Mouse (Mus musculus): ENCODE measurements around the gene Mark3. TPM values are rescaled to one million over a fixed set of nuclear protein-coding genes. Genes with fewer than 3 reads are reported as not detected.
A peak's percentile ranks its signal among the peaks of the same experiment; 100 is the strongest.

Gene Mark3
- total RNA-seq, 2 experiments from 2014 or later = 108 to 110 TPM

DNA sequence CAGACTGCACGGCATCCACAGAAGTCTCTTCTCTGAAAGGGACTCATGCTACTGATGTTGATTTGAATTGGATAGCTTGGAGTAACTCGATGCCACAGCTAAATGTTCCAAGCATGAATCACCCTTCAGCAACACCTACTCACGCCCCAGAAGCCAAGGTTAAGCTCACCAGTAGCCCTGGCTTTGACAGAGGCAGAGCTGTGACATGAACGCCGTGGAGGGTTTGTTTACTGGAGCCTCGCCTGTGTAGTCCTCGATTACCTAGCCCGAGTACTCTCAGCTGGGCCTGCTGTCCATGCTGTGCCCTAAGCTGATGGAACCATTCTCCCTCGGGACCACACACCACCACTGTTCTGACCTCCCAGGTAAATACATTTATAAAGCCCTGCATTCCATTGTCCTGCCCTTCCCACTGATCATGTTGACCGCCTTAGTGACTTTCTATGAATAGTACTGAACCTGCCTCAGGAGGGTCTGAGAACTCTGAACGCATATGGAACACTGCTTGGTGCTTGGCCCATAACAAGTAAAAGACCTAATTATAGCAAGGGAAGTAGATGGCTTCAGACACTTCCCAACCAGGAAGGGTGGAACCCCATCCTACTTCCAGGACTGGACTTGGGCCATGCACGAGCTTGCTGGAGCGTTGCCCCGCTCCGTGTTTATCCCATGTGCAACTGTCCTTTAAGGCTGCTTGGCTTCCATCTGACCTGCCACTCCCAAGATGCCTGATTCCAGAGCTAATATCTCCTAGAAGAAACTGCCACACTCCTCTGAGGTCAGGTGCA lies 131.1 kb downstream of the Mark3 start:
- no peak for TF ChIP-seq CTCF (conservative IDR thresholded peaks at IDR 0.05)
- DNase-seq (ENCODE audit: low spot score in 2 of 2) = no peak
- Histone ChIP-seq H3K4me3 (no peak overlapping the region), H3K27ac (peak overlapping the region; percentile 76)

Other genes starting within 250 kb of the Mark3 start
- gene Cdc42bpb, start 196.8 kb upstream of the Mark3 start, total RNA-seq (2021) = 100 to 1,000 TPM; 113 to 122 TPM
- 1 to 10 TPM; 1.2 to 1.4 TPM for gene Lbhd2, start 167.7 kb upstream of the Mark3 start, total RNA-seq (2021)
- 1 to 10 TPM; 4.5 to 6.3 TPM for gene Exoc3l4, start 157.5 kb upstream of the Mark3 start, total RNA-seq (2021)
- under 1 TPM; 0.59 to 0.76 TPM for gene Tnfaip2, start 132.1 kb upstream of the Mark3 start, total RNA-seq (2021)
- 1 to 10 TPM; 5.2 to 6.1 TPM for gene Gm266, start 88.7 kb upstream of the Mark3 start, total RNA-seq (2021)
- 100 to 1,000 TPM; 253 to 260 TPM for gene Eif5, start 36.5 kb upstream of the Mark3 start, total RNA-seq (2021)
- 1,000 to 10,000 TPM; 1,228 to 1,237 TPM for gene Ckb, start 97.8 kb downstream of the Mark3 start, total RNA-seq (2021)
- 10 to 100 TPM; 16.7 to 18.0 TPM for gene Trmt61a, start 103.6 kb downstream of the Mark3 start, total RNA-seq (2021)
- 10 to 100 TPM; 50.6 to 50.9 TPM for gene Bag5, start 138.7 kb downstream of the Mark3 start, total RNA-seq (2021)
- gene Apopt1, start 138.7 kb downstream of the Mark3 start, total RNA-seq (2021) = 10 to 100 TPM; 35.7 to 36.8 TPM
- gene Klc1, start 184.3 kb downstream of the Mark3 start, total RNA-seq (2021) = 100 to 1,000 TPM; 654 to 684 TPM
- gene Xrcc3, start 239.3 kb downstream of the Mark3 start, total RNA-seq (2021) = 1 to 10 TPM; 3.2 to 4.2 TPM
- 10 to 100 TPM; 20.0 to 20.6 TPM for gene Zfyve21, start 239.6 kb downstream of the Mark3 start, total RNA-seq (2021)